Mouse (Mus musculus) CH12.LX (cell line): ENCODE measurements around the gene Daam1. TPM values are rescaled to one million over a fixed set of nuclear protein-coding genes. Genes with fewer than 3 reads are reported as not detected.

Source experiments
- DNase-seq: peaks from one replicate; pipeline ENCODE4 v3.0.0-alpha.2; 2013; ENCODE audit errors: extremely low read depth
- H3K27ac ChIP-seq: 2 replicates; pipeline ENCODE4 v1.5.1; 2012; ENCODE audit warnings: low read depth, mild to moderate bottlenecking, control low read depth, moderate library complexity; ENCODE audit not compliant: insufficient read depth
- H3K27me3 ChIP-seq: replicated peaks from 2 replicates; pipeline ENCODE3; 2012; ENCODE audit warnings: inconsistent platforms
- H3K36me3 ChIP-seq, 2 experiments: replicated peaks in 1 of 2; 2 replicates each; pipeline versions ENCODE3 to v1.6.1; 2012; ENCODE audit warnings: inconsistent platforms in 1 of 2, low read length in 1 of 2, mild to moderate bottlenecking in 1 of 2, mixed read lengths in 1 of 2, moderate library complexity in 1 of 2; ENCODE audit not compliant: control insufficient read depth in 1 of 2, insufficient read depth in 1 of 2
- H3K4me1 ChIP-seq, 2 experiments: 2 replicates each; pipeline ENCODE4 v1.6.1; 2012; ENCODE audit warnings: inconsistent platforms in 1 of 2, moderate library complexity in 1 of 2; ENCODE audit not compliant: insufficient read depth in 2 of 2, control insufficient read depth in 1 of 2
- H3K4me2 ChIP-seq: 2 replicates; pipeline ENCODE4 v1.6.1; 2012; ENCODE audit warnings: low read depth, mild to moderate bottlenecking, control low read depth; ENCODE audit not compliant: poor library complexity, insufficient read depth, severe bottlenecking
- H3K4me3 ChIP-seq, 3 experiments: fragments of 150-350 bp in 1 of 3; sonication (generic) in 1 of 3; replicated peaks in 1 of 3; 2 replicates each; pipeline versions ENCODE3 to v1.5.1; 2011 to 2012; ENCODE audit warnings: low read depth in 2 of 3, low read length in 2 of 3, mild to moderate bottlenecking in 2 of 3, moderate library complexity in 2 of 3, control low read depth in 1 of 3, improper control_type of control experiment in 1 of 3, inconsistent platforms in 1 of 3, mixed read lengths in 1 of 3; ENCODE audit not compliant: poor library complexity in 1 of 3
- H3K79me2 ChIP-seq: replicated peaks from 2 replicates; pipeline ENCODE4 v1.6.1; 2012; ENCODE audit warnings: mild to moderate bottlenecking, moderate library complexity; ENCODE audit not compliant: control insufficient read depth, poor library complexity, insufficient read depth, severe bottlenecking; ENCODE audit errors: extremely low read depth
- H3K9ac ChIP-seq: 2 replicates; pipeline ENCODE4 v1.6.1; 2012; ENCODE audit warnings: low read depth, mild to moderate bottlenecking, control low read depth, moderate library complexity; ENCODE audit not compliant: insufficient read depth
- H3K9me3 ChIP-seq: replicated peaks from 2 replicates; pipeline ENCODE3; 2012; ENCODE audit warnings: low read length, inconsistent platforms, mixed read lengths
- CHD1 ChIP-seq: IDR thresholded peaks from 2 replicates; pipeline ENCODE4 v1.6.1; 2012; ENCODE audit warnings: low read depth, low read length, improper control_type of control experiment, inconsistent platforms
- CHD2 ChIP-seq: IDR thresholded peaks from 2 replicates; pipeline ENCODE4 v1.6.1; 2011; ENCODE audit warnings: low read length, improper control_type of control experiment
- CTCF ChIP-seq, 2 experiments: IDR thresholded peaks in 1 of 2; conservative IDR thresholded peaks in 1 of 2; 2 replicates each; pipeline ENCODE4 v1.5.1; 2011 to 2012; ENCODE audit warnings: low read depth in 2 of 2, low read length in 2 of 2, improper control_type of control experiment in 1 of 2, inconsistent platforms in 1 of 2, mild to moderate bottlenecking in 1 of 2, moderate library complexity in 1 of 2
- ELF1 ChIP-seq: IDR thresholded peaks from 2 replicates; pipeline ENCODE4 v1.6.1; 2014; ENCODE audit warnings: low read depth, mild to moderate bottlenecking, inconsistent platforms, low read length, improper control_type of control experiment
- EP300 ChIP-seq: IDR thresholded peaks from 2 replicates; pipeline ENCODE4 v1.6.1; 2011; ENCODE audit warnings: low read length, improper control_type of control experiment
- GABPA ChIP-seq: IDR thresholded peaks from 2 replicates; pipeline ENCODE4 v1.6.1; 2012; ENCODE audit warnings: low read depth, low read length, improper control_type of control experiment, inconsistent platforms; ENCODE audit not compliant: insufficient replicate concordance
- HCFC1 ChIP-seq: IDR thresholded peaks from 2 replicates; pipeline ENCODE4 v1.6.1; 2012; ENCODE audit warnings: low read depth, mild to moderate bottlenecking, inconsistent platforms, low read length, improper control_type of control experiment
- IRF4 ChIP-seq: IDR thresholded peaks from 2 replicates; pipeline ENCODE4 v1.6.1; 2014; ENCODE audit warnings: low read depth, mild to moderate bottlenecking, inconsistent platforms, low read length, improper control_type of control experiment
- JUN ChIP-seq: IDR thresholded peaks from 2 replicates; pipeline ENCODE4 v1.6.1; 2011; ENCODE audit warnings: low read depth, mild to moderate bottlenecking, low read length, improper control_type of control experiment, moderate library complexity; ENCODE audit not compliant: insufficient read depth
- JUND ChIP-seq: conservative IDR thresholded peaks from 2 replicates; pipeline ENCODE4 v1.6.1; 2011; ENCODE audit warnings: low read depth, low read length, improper control_type of control experiment
- KAT2A ChIP-seq: IDR thresholded peaks from 2 replicates; pipeline ENCODE4 v1.6.1; 2012; ENCODE audit warnings: low read length, improper control_type of control experiment, inconsistent platforms; ENCODE audit not compliant: insufficient replicate concordance
- MAFK ChIP-seq: IDR thresholded peaks from 2 replicates; pipeline ENCODE4 v1.6.1; 2011; ENCODE audit warnings: low read length, improper control_type of control experiment; ENCODE audit not compliant: insufficient replicate concordance
- MAX ChIP-seq: IDR thresholded peaks from 2 replicates; pipeline ENCODE4 v1.6.1; 2011; ENCODE audit warnings: low read length, improper control_type of control experiment
- MAZ ChIP-seq: IDR thresholded peaks from 2 replicates; pipeline ENCODE4 v1.6.1; 2012; ENCODE audit warnings: low read depth, mild to moderate bottlenecking, inconsistent platforms, low read length, improper control_type of control experiment, moderate library complexity
- MEF2A ChIP-seq: IDR thresholded peaks from 2 replicates; pipeline ENCODE4 v1.6.1; 2014; ENCODE audit warnings: low read depth, mild to moderate bottlenecking, inconsistent platforms, low read length, improper control_type of control experiment, borderline replicate concordance
- MXI1 ChIP-seq: IDR thresholded peaks from 2 replicates; pipeline ENCODE4 v1.6.1; 2011; ENCODE audit warnings: mild to moderate bottlenecking, low read depth, low read length, improper control_type of control experiment
- NELFE ChIP-seq: IDR thresholded peaks from 2 replicates; pipeline ENCODE4 v1.6.1; 2011; ENCODE audit warnings: low read depth, low read length, improper control_type of control experiment
- NRF1 ChIP-seq: IDR thresholded peaks from 2 replicates; pipeline ENCODE4 v1.6.1; 2014; ENCODE audit warnings: low read depth, mild to moderate bottlenecking, inconsistent platforms, low read length, improper control_type of control experiment, moderate library complexity
- PAX5 ChIP-seq: IDR thresholded peaks from 2 replicates; pipeline ENCODE4 v1.6.1; 2012; ENCODE audit warnings: low read length, inconsistent platforms, mixed read lengths
- POLR2A ChIP-seq: IDR thresholded peaks from 2 replicates; pipeline ENCODE4 v1.6.1; 2011; ENCODE audit warnings: low read depth, mild to moderate bottlenecking, improper control_type of control experiment, low read length
- POLR2AphosphoS2 ChIP-seq: IDR thresholded peaks from 2 replicates; pipeline ENCODE4 v1.6.1; 2011; ENCODE audit warnings: low read depth, low read length, improper control_type of control experiment
- RAD21 ChIP-seq: IDR thresholded peaks from 2 replicates; pipeline ENCODE4 v1.6.1; 2011; ENCODE audit warnings: low read depth, mild to moderate bottlenecking, low read length, improper control_type of control experiment, moderate library complexity
- RCOR1 ChIP-seq: conservative IDR thresholded peaks from 2 replicates; pipeline ENCODE4 v1.6.1; 2012; ENCODE audit warnings: low read depth, mild to moderate bottlenecking, inconsistent platforms, low read length, improper control_type of control experiment
- SIN3A ChIP-seq: IDR thresholded peaks from 2 replicates; pipeline ENCODE4 v1.6.1; 2012; ENCODE audit warnings: low read length, improper control_type of control experiment, inconsistent platforms
- SMC3 ChIP-seq: IDR thresholded peaks from 2 replicates; pipeline ENCODE4 v1.6.1; 2011; ENCODE audit warnings: low read depth, low read length, improper control_type of control experiment
- TBP ChIP-seq: conservative IDR thresholded peaks from 2 replicates; pipeline ENCODE4 v1.6.1; 2011; ENCODE audit warnings: low read depth, low read length, improper control_type of control experiment
- USF1 ChIP-seq: IDR thresholded peaks from 2 replicates; pipeline ENCODE4 v1.6.1; 2014; ENCODE audit warnings: low read depth, mild to moderate bottlenecking, inconsistent platforms, low read length, improper control_type of control experiment
- ZC3H11A ChIP-seq: IDR thresholded peaks from 2 replicates; pipeline ENCODE4 v1.6.1; 2012; ENCODE audit warnings: low read depth, mild to moderate bottlenecking, inconsistent platforms, low read length, improper control_type of control experiment
- ZKSCAN1 ChIP-seq: IDR thresholded peaks from 2 replicates; pipeline ENCODE4 v1.6.1; 2012; ENCODE audit warnings: low read depth, inconsistent platforms, low read length, improper control_type of control experiment, borderline replicate concordance
- dilution Hi-C: fragments of 300-500 bp; cut with MboI; formaldehyde crosslinking; loops from 2 replicates; pipeline ENCODE4 v1.14.3; 2020; ENCODE audit warnings: low sequenced_read_pairs; ENCODE audit not compliant: extremely low pct_unique_long_range_greater_than_20kb, extremely low pct_ligation_motif_present
- in situ Hi-C: fragments of 300-500 bp; cut with MboI; formaldehyde crosslinking; loops from 3 replicates; pipeline ENCODE4 v1.14.3; 2019; ENCODE audit warnings: low sequenced_read_pairs, low pct_ligation_motif_present, low pct_unique_long_range_greater_than_20kb, mixed read lengths
- polyA plus RNA-seq: library from polyadenylated mRNA; unstranded; fragments of >175 nt; gene quantifications from 2 replicates; pipeline ENCODE4 v1.2.1, GENCODE M21; 2012; ENCODE audit warnings: low read depth; ENCODE audit not compliant: insufficient read length
- total RNA-seq, 2 experiments: library from RNA; depleted of rRNA; stranded (reverse); fragments of 300-350 nt in 1 of 2; fragments of >200 nt in 1 of 2; gene quantifications; 2 replicates each; pipeline ENCODE4 v1.2.3; 2012 to 2014

Gene Daam1
- total and polyA plus RNA-seq, 3 experiments, result 10.7 to 27.9 (median 23.6) TPM

DNA sequence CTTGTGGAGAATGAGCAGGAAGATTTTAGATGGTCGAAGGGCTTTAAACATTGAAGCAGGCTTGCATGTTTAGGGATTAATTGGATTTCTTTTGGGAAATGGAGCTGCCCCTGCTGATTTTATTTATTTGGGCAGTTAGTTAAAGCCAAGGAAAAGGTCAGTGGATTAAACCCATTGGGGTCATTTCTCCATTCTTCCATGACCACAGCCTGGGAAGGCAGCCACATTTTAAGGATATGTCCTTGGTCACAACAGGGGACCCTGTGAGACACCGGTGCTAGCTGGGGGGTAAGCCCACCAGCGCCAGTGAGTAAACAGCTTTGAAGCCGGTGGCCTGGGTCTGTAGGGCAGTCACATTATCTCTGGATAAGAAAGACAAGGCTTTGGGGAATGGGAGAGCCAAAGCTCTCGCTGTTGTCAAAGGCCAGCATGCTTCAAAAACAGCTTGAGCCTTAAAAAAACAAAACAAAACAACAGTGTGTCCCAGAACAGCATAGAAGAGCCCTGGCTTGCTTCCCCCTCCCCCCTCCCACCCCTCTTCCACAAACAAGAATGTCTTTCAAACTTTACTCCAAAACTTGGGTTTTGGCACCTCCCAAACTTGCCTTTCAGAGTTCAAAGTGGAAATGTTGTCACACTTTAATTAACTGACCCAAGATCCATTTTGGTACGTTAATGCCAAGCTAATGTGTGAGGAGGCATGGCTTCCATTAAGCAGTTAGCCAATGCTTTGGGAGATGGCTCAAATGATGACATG lies 9.7 kb downstream of the Daam1 start:
- H3K4me2 ChIP-seq, result no peak overlapping the region
- H3K9ac ChIP-seq, result no peak overlapping the region
- TF ChIP-seq MEF2A (no peak), JUN (no peak), MAZ (no peak), ZC3H11A (no peak), CTCF (conservative IDR thresholded peaks at IDR 0.05 in 1 of 2, IDR thresholded peaks at IDR 0.05 in 1 of 2; ENCODE audit: low read depth in 2 of 2, low read length in 2 of 2) (no peak), USF1 (no peak), ZKSCAN1 (no peak), EP300 (no peak), CHD2 (no peak), RAD21 (no peak), CHD1 (no peak), KAT2A (no peak), MAX (no peak), ELF1 (no peak), GABPA (no peak), RCOR1 (no peak), IRF4 (no peak)
- no peak for DNase-seq
- no peaks in the 10 kb centered on the region for H3K27me3 ChIP-seq
- no peak overlapping the region for H3K27ac ChIP-seq
- peaks cover 8% of the 10 kb centered on the region for H3K79me2 ChIP-seq
- dilution Hi-C loops, result no loop called here
- in situ Hi-C loops, result no loop called here
- peaks cover 24 to 96% of the 10 kb centered on the region in 2 experiments for H3K4me1 ChIP-seq
- H3K4me3 ChIP-seq, result no peak overlapping the region
- no peaks in the 10 kb centered on the region for H3K9me3 ChIP-seq
- peaks cover 0 to 48% of the 10 kb centered on the region in 2 experiments for H3K36me3 ChIP-seq

DNA sequence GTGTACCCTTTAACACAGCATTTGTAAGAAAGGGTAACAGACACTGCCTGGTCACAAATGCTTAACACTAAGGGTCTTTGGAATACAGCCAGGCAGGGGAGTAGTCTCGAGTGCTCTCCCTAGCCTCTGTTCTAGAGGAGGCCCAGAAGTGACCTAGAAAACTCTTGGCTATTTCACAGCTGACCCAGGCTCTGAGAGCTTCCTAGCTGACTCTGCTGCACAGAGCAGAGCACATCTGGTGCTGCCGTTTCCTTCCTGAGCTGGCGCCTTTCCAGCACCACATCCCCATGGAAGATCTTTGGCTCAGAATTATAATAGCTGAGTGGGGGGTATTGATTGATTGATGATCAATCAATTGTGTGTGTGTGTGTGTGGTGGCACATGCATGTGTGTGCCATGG lies 11.1 kb downstream of the Daam1 start:
- no peak for TF ChIP-seq ELF1
- TF ChIP-seq SIN3A, result no peak
- TF ChIP-seq MEF2A, result no peak
- no peak for TF ChIP-seq POLR2A
- TF ChIP-seq JUND, result no peak
- no peak for TF ChIP-seq NRF1
- no peak for TF ChIP-seq MAX
- TF ChIP-seq KAT2A, result no peak
- no peak for TF ChIP-seq ZC3H11A
- TF ChIP-seq TBP, result no peak
- TF ChIP-seq HCFC1, result no peak
- no peak for TF ChIP-seq CTCF (conservative IDR thresholded peaks at IDR 0.05 in 1 of 2, IDR thresholded peaks at IDR 0.05 in 1 of 2; ENCODE audit: low read depth in 2 of 2, low read length in 2 of 2)
- TF ChIP-seq MAFK, result no peak
- no peak for TF ChIP-seq RCOR1
- TF ChIP-seq POLR2AphosphoS2, result no peak
- no peak for TF ChIP-seq SMC3
- no peak for TF ChIP-seq MXI1
- no peak for TF ChIP-seq PAX5
- no peak for TF ChIP-seq NELFE
- TF ChIP-seq ZKSCAN1, result no peak
- TF ChIP-seq, all 38 proteins: peak for 0
- H3K36me3 ChIP-seq, result peaks cover 0 to 47% of the 10 kb centered on the region in 2 experiments
- no peak overlapping the region for H3K4me3 ChIP-seq
- H3K4me1 ChIP-seq, result peaks cover 25 to 89% of the 10 kb centered on the region in 2 experiments
- H3K9me3 ChIP-seq, result no peaks in the 10 kb centered on the region
- H3K27ac ChIP-seq, result no peak overlapping the region
- H3K4me2 ChIP-seq, result no peak overlapping the region
- H3K27me3 ChIP-seq, result no peaks in the 10 kb centered on the region
- no peak overlapping the region for H3K9ac ChIP-seq
- dilution Hi-C loops (no loop called here), in situ Hi-C loops (no loop called here)
- DNase-seq, result no peak
- peaks cover 8% of the 10 kb centered on the region for H3K79me2 ChIP-seq
